Mouse (Mus musculus): ENCODE results near the gene Brk1.
A peak's percentile ranks its signal among the peaks of the same experiment; 100 is the strongest.

The Brk1 gene

GRCm38 (mm10) chr6:113604432-113605223 lies at the start of gene Brk1:
Gene Brk1, plus strand, starts transcription at chr6:113604772.
- DNase-seq (ENCODE audit: low read depth, low spot score) = peak; percentile 98

- DNase-seq (ENCODE audit: low read depth, low spot score) = no peak
These were observed 44.8 kb upstream of the Brk1 start for GRCm38 (mm10) chr6:113559736-113560135.

- no peak for DNase-seq (ENCODE audit: low read depth, low spot score)
These were observed 40.0 kb upstream of the Brk1 start for GRCm38 (mm10) chr6:113564557-113564956.

GRCm38 (mm10) chr6:113576044-113576443 lies 28.5 kb upstream of the Brk1 start:
- DNase-seq (ENCODE audit: low read depth, low spot score) = no peak

- no peak for DNase-seq (ENCODE audit: low read depth, low spot score)
These were observed 25.3 kb upstream of the Brk1 start for GRCm38 (mm10) chr6:113579306-113579705.

- DNase-seq (ENCODE audit: low read depth, low spot score) = no peak
These were observed 21.5 kb upstream of the Brk1 start for GRCm38 (mm10) chr6:113583023-113583422.

GRCm38 (mm10) chr6:113585065-113585464 lies 19.5 kb upstream of the Brk1 start:
- DNase-seq (ENCODE audit: low read depth, low spot score) = no peak

GRCm38 (mm10) chr6:113586466-113587183 lies 17.9 kb upstream of the Brk1 start:
- DNase-seq (ENCODE audit: low read depth, low spot score) = no peak

GRCm38 (mm10) chr6:113592637-113593036 lies 11.9 kb upstream of the Brk1 start:
- DNase-seq (ENCODE audit: low read depth, low spot score) = no peak

GRCm38 (mm10) chr6:113597945-113598344 lies 6.6 kb upstream of the Brk1 start:
- DNase-seq (ENCODE audit: low read depth, low spot score) = no peak

- DNase-seq (ENCODE audit: low read depth, low spot score) = no peak
These were observed 4.7 kb upstream of the Brk1 start for GRCm38 (mm10) chr6:113599833-113600232.

- peak; percentile 94 for DNase-seq (ENCODE audit: low read depth, low spot score)
These were observed 3.9 kb upstream of the Brk1 start, which contains the start of gene Fancd2os for GRCm38 (mm10) chr6:113600543-113601139. Gene Fancd2os, minus strand, starts transcription at chr6:113600715.

- peak; percentile 67 for DNase-seq (ENCODE audit: low read depth, low spot score)
These were observed 1.8 kb upstream of the Brk1 start for GRCm38 (mm10) chr6:113602821-113603220.

- DNase-seq (ENCODE audit: low read depth, low spot score) = no peak
These were observed 579 bp upstream of the Brk1 start for GRCm38 (mm10) chr6:113603993-113604392.

- no peak for DNase-seq (ENCODE audit: low read depth, low spot score)
These were observed 613 bp downstream of the Brk1 start for GRCm38 (mm10) chr6:113605224-113605545.

GRCm38 (mm10) chr6:113608871-113609270 lies 4.3 kb downstream of the Brk1 start:
- no peak for DNase-seq (ENCODE audit: low read depth, low spot score)

- DNase-seq (ENCODE audit: low read depth, low spot score) = no peak
These were observed 4.7 kb downstream of the Brk1 start for GRCm38 (mm10) chr6:113609293-113609692.

GRCm38 (mm10) chr6:113612258-113612969 lies 7.8 kb downstream of the Brk1 start:
- DNase-seq (ENCODE audit: low read depth, low spot score) = no peak

- no peak for DNase-seq (ENCODE audit: low read depth, low spot score)
These were observed 9.6 kb downstream of the Brk1 start for GRCm38 (mm10) chr6:113614152-113614551.

- DNase-seq (ENCODE audit: low read depth, low spot score) = no peak
These were observed 10.4 kb downstream of the Brk1 start for GRCm38 (mm10) chr6:113614997-113615396.

GRCm38 (mm10) chr6:113615489-113615888 lies 10.9 kb downstream of the Brk1 start:
- DNase-seq (ENCODE audit: low read depth, low spot score) = no peak

GRCm38 (mm10) chr6:113623386-113623785 lies 18.8 kb downstream of the Brk1 start:
- peak; percentile 37 for DNase-seq (ENCODE audit: low read depth, low spot score)
